Mouse (Mus musculus) MEL (cell line): Measurements from ENCODE around the gene Sdad1.

Experiments
- CTCF ChIP-seq, 3 experiments: IDR thresholded peaks in 2 of 3; conservative IDR thresholded peaks in 1 of 3; 2 replicates each; pipeline ENCODE4 v1.5.1; 2011 to 2012; ENCODE audit warnings: low read length in 3 of 3, low read depth in 2 of 3, mild to moderate bottlenecking in 2 of 3, improper control_type of control experiment in 1 of 3, inconsistent platforms in 1 of 3, mixed read lengths in 1 of 3, moderate library complexity in 1 of 3; ENCODE audit not compliant: control insufficient read depth in 1 of 3, insufficient read depth in 1 of 3, poor library complexity in 1 of 3, severe bottlenecking in 1 of 3
- GATA1 ChIP-seq: IDR thresholded peaks from 2 replicates; pipeline ENCODE4 v1.6.1; 2011; ENCODE audit warnings: low read depth, low read length, improper control_type of control experiment
- KAT2A ChIP-seq: conservative IDR thresholded peaks from 2 replicates; pipeline ENCODE4 v1.6.1; 2012; ENCODE audit warnings: low read depth, low read length, improper control_type of control experiment, inconsistent platforms

GRCm38 (mm10) chr5:92309681-92310511 lies at the start of gene Sdad1:
- TF ChIP-seq CTCF (IDR thresholded peaks at IDR 0.05 in 2 of 3, conservative IDR thresholded peaks at IDR 0.05 in 1 of 3; ENCODE audit: control insufficient read depth in 1 of 3, insufficient read depth in 1 of 3, low read depth in 2 of 3, low read length in 3 of 3, poor library complexity in 1 of 3, severe bottlenecking in 1 of 3) (peak; percentile 48 to 68 (median 56)), KAT2A (no peak; the same call in 1 of the 2 replicates), GATA1 (peak; percentile 55)
